Mouse (Mus musculus): ENCODE data around the gene 1190005I06Rik.

GRCm38 (mm10) chr8:120591587-120592292 lies 55.7 kb downstream of the 1190005I06Rik start:
- TF ChIP-seq CTCF (IDR thresholded peaks at IDR 0.05; ENCODE audit: control insufficient read depth, insufficient read depth, insufficient replicate concordance, low read depth, low read length) (no peak), POLR2A (IDR thresholded peaks at IDR 0.05; ENCODE audit: control insufficient read depth, low read depth, low read length) (no peak)
